Mouse (Mus musculus) cortical plate, adult 2 months (tissue): Measurements from ENCODE around the gene Reep3.

Experiments used
- CTCF ChIP-seq: fragments of 200-500 bp; IDR thresholded peaks from 2 replicates; pipeline ENCODE4 v1.5.1; 2011; ENCODE audit warnings: mild to moderate bottlenecking, control low read depth, low read length; ENCODE audit not compliant: insufficient read depth; ENCODE audit errors: extremely low read depth
- POLR2A ChIP-seq: fragments of 200-500 bp; IDR thresholded peaks from 2 replicates; pipeline ENCODE4 v1.6.1; 2011; ENCODE audit warnings: mild to moderate bottlenecking, low read length, control low read depth; ENCODE audit not compliant: insufficient read depth; ENCODE audit errors: extremely low read depth

DNA sequence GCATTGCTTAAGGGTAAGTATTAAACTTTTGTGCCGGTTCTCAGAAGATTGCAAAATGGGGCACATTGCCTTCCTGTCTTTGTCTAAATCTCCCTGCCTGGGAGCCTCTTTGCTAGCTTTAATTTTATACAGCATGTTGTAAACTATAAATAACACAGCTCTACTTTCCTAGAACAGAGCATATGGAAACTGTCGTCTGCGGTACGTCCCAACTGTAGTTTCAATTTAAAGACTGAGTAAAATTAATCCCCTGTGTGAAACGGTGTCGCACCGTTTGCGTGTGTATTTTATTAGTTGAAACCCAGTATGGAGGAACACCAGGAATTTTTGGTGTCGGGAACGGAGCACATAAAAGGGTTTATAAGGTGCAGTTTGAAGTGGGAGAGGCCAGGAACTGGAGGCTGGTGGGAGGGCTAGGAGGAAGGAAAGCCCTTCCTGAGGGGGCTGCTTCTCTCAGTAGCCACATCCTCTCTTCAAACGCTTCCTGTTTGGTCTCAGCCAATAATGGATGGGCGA is 92.2 kb downstream of the Reep3 start:
- TF ChIP-seq CTCF = no peak
- TF ChIP-seq POLR2A = no peak
